Mouse (Mus musculus): ENCODE results near the gene Dapk3.

Gene Dapk3

GRCm38 (mm10) chr10:81182336-81183333, at the start of gene Dapk3:
Dapk3 (plus strand) TSS chr10:81183005.
- peak; percentile 98 for DNase-seq

- DNase-seq = peak; percentile 86
These were observed 48.6 kb upstream of the Dapk3 start for GRCm38 (mm10) chr10:81134181-81134587.

GRCm38 (mm10) chr10:81134966-81135681, 47.7 kb upstream of the Dapk3 start, which contains the start of gene Zbtb7a:
Zbtb7a (plus strand) TSS chr10:81135220.
- DNase-seq = peak; percentile 61

- peak; percentile 74 for DNase-seq
These were observed 46.7 kb upstream of the Dapk3 start for GRCm38 (mm10) chr10:81135831-81136705.

GRCm38 (mm10) chr10:81136706-81137231, 46.0 kb upstream of the Dapk3 start:
- peak; percentile 92 for DNase-seq

GRCm38 (mm10) chr10:81137252-81138130, 45.3 kb upstream of the Dapk3 start:
- peak; percentile 99 for DNase-seq

GRCm38 (mm10) chr10:81138131-81138782, 44.5 kb upstream of the Dapk3 start:
- peak; percentile 45 for DNase-seq

- no peak for DNase-seq
These were observed 43.8 kb upstream of the Dapk3 start for GRCm38 (mm10) chr10:81138821-81139528.

- DNase-seq = no peak
These were observed 43.3 kb upstream of the Dapk3 start for GRCm38 (mm10) chr10:81139529-81139846.

- DNase-seq = no peak
These were observed 42.8 kb upstream of the Dapk3 start for GRCm38 (mm10) chr10:81140005-81140404.

GRCm38 (mm10) chr10:81140717-81141454, 41.9 kb upstream of the Dapk3 start:
- peak; percentile 39 for DNase-seq

GRCm38 (mm10) chr10:81141455-81142210, 41.2 kb upstream of the Dapk3 start:
- no peak for DNase-seq

GRCm38 (mm10) chr10:81142551-81142981, 40.2 kb upstream of the Dapk3 start:
- no peak for DNase-seq

GRCm38 (mm10) chr10:81143157-81143633, 39.6 kb upstream of the Dapk3 start:
- no peak for DNase-seq

- no peak for DNase-seq
These were observed 38.9 kb upstream of the Dapk3 start for GRCm38 (mm10) chr10:81143845-81144437.

GRCm38 (mm10) chr10:81144667-81145066, 38.1 kb upstream of the Dapk3 start:
- no peak for DNase-seq

- DNase-seq = no peak
These were observed 37.5 kb upstream of the Dapk3 start for GRCm38 (mm10) chr10:81145307-81145706.

- no peak for DNase-seq
These were observed 37.0 kb upstream of the Dapk3 start for GRCm38 (mm10) chr10:81145778-81146177.

Data from kidney, adult 11 months (tissue).